Mouse (Mus musculus): ENCODE measurements at regions not wholly inside any gene's neighbourhood (a gene's known extent, or its start where the extent isn't known, plus 50 kb on each side); places are given as distances from the start of the nearest gene placed in this dataset.

- TF ChIP-seq CTCF (IDR thresholded peaks at IDR 0.05) (no peak), EP300 (IDR thresholded peaks at IDR 0.05) (no peak)
Measured at GRCm38 (mm10) chr10:100834794-100835193, 244.5 kb downstream of the 1700017N19Rik start.
